In genomic region chr14:47083311-47083710, GRCm38 (mm10) we compare ENCODE assay signal across 21 mouse cellular contexts.
DNase-seq lines count a peak whose midpoint lies in the region; ATAC-seq and TF ChIP-seq lines count a peak whose summit lies in the region.
"Had no signal": no experiment of that assay in that cellular context is flagged by ENCODE, and none has a peak within 500 bp of the region (broad histone marks: within the 10 kb centered on the region; RNA-seq: fewer than 3 reads in every experiment).

No protein-coding gene starts in this region.

- DNase-seq in forebrain, embryonic 14.5 days (ENCODE audit: low spot score): peak; percentile 58
- DNase-seq in heart, postnatal 36 days: no peak
- no peak for DNase-seq in hindbrain, embryonic 11.5 days (ENCODE audit: low spot score)
- DNase-seq in brain, embryonic 14.5 days (ENCODE audit: low read depth): peak; percentile 59
- no peak for DNase-seq in adrenal gland, adult 2 months
- DNase-seq: adrenal gland, postnatal 25 days; cerebellum, adult 9-10 months; kidney, adult 9 months; kidney, postnatal 25 days; lung, postnatal 4 days; retina, postnatal 1 day had no signal

- no peak overlapping the region for H3K9ac ChIP-seq in forebrain, embryonic 14.5 days (ENCODE audit: low read length)
- no peak overlapping the region for H3K9ac ChIP-seq in forebrain, embryonic 12.5 days
- peak overlapping the region; percentile 64 for H3K9ac ChIP-seq in heart, embryonic 13.5 days
- H3K9ac ChIP-seq in hindbrain, embryonic 15.5 days: no peak overlapping the region
- no peak overlapping the region for H3K9ac ChIP-seq in hindbrain, embryonic 11.5 days (ENCODE audit: low read depth, low read length)
- H3K9ac ChIP-seq: embryonic facial prominence, embryonic 12.5 days; intestine, embryonic 15.5 days; liver, embryonic 14.5 days; lung, embryonic 15.5 days had no signal

- H3K4me2 ChIP-seq in forebrain, embryonic 14.5 days (ENCODE audit: low read length): no peak overlapping the region
- no peak overlapping the region for H3K4me2 ChIP-seq in forebrain, embryonic 12.5 days
- peak overlapping the region; percentile 50 for H3K4me2 ChIP-seq in heart, embryonic 13.5 days
- 0 out of 2 replicates have a peak overlapping the region, but pooled peaks have one; percentile 15 for H3K4me2 ChIP-seq in hindbrain, embryonic 15.5 days
- no peak overlapping the region for H3K4me2 ChIP-seq in hindbrain, embryonic 11.5 days (replicated peaks; ENCODE audit: low read depth, low read length)
- H3K4me2 ChIP-seq: embryonic facial prominence, embryonic 12.5 days; intestine, embryonic 15.5 days; lung, embryonic 15.5 days had no signal

- H3K9me3 ChIP-seq in forebrain, embryonic 14.5 days (replicated peaks; ENCODE audit: control insufficient read depth, low read length): no peaks in the 10 kb centered on the region
- no peaks in the 10 kb centered on the region for H3K9me3 ChIP-seq in forebrain, embryonic 12.5 days
- no peaks in the 10 kb centered on the region for H3K9me3 ChIP-seq in heart, embryonic 13.5 days
- H3K9me3 ChIP-seq in hindbrain, embryonic 15.5 days: no peaks in the 10 kb centered on the region
- H3K9me3 ChIP-seq in hindbrain, embryonic 11.5 days (ENCODE audit: control insufficient read depth, low read length): no peaks in the 10 kb centered on the region
- H3K9me3 ChIP-seq: embryonic facial prominence, embryonic 12.5 days; G1E; intestine, embryonic 15.5 days; lung, embryonic 15.5 days had no signal

- H3K27ac ChIP-seq in forebrain, embryonic 14.5 days (ENCODE audit: low read depth, low read length): no peak overlapping the region
- no peak overlapping the region for H3K27ac ChIP-seq in forebrain, embryonic 12.5 days
- H3K27ac ChIP-seq in heart, embryonic 13.5 days (replicated peaks): peak overlapping the region; percentile 94
- peak overlapping the region; percentile 16 for H3K27ac ChIP-seq in hindbrain, embryonic 15.5 days (replicated peaks)
- no peak overlapping the region for H3K27ac ChIP-seq in hindbrain, embryonic 11.5 days (ENCODE audit: low read depth, low read length)
- H3K27ac ChIP-seq: embryonic facial prominence, embryonic 12.5 days; intestine, embryonic 15.5 days; liver, embryonic 14.5 days; lung, embryonic 15.5 days had no signal

- TF ChIP-seq CTCF in brain, embryonic 14.5 days (IDR thresholded peaks at IDR 0.05; ENCODE audit: borderline replicate concordance, extremely low read depth, insufficient read depth, insufficient read length): no peak

- no peak for TF ChIP-seq POLR2A in brain, embryonic 14.5 days (IDR thresholded peaks at IDR 0.05; ENCODE audit: borderline replicate concordance, extremely low read depth, insufficient read depth, insufficient read length, poor library complexity, severe bottlenecking)

- WGBS in forebrain, embryonic 14.5 days: 69% methylated on average over 9 of the region's 9 CpGs
- WGBS in forebrain, embryonic 12.5 days: 67% methylated on average over 9 of the region's 9 CpGs
- WGBS in heart, embryonic 13.5 days: 45% methylated on average over 9 of the region's 9 CpGs
- 46% methylated on average over 9 of the region's 9 CpGs for WGBS in hindbrain, embryonic 15.5 days
- WGBS in hindbrain, embryonic 11.5 days: 73% methylated on average over 9 of the region's 9 CpGs

- intact Hi-C loops in heart, postnatal 36 days (cut with DNase I): no loop called here

- H3K27me3 ChIP-seq in forebrain, embryonic 14.5 days (replicated peaks; ENCODE audit: control insufficient read depth, insufficient read depth, low read length): no peaks in the 10 kb centered on the region
- no peaks in the 10 kb centered on the region for H3K27me3 ChIP-seq in forebrain, embryonic 12.5 days
- no peaks in the 10 kb centered on the region for H3K27me3 ChIP-seq in heart, embryonic 13.5 days (replicated peaks)
- H3K27me3 ChIP-seq in hindbrain, embryonic 15.5 days: no peaks in the 10 kb centered on the region
- H3K27me3 ChIP-seq in hindbrain, embryonic 11.5 days (ENCODE audit: control insufficient read depth, insufficient read depth, low read length): no peaks in the 10 kb centered on the region
- H3K27me3 ChIP-seq: embryonic facial prominence, embryonic 12.5 days; intestine, embryonic 15.5 days; lung, embryonic 15.5 days had no signal

- H3K4me3 ChIP-seq in forebrain, embryonic 14.5 days (ENCODE audit: low read depth, low read length): no peak overlapping the region
- H3K4me3 ChIP-seq in forebrain, embryonic 12.5 days (replicated peaks): no peak overlapping the region
- H3K4me3 ChIP-seq in heart, embryonic 13.5 days: no peak overlapping the region
- H3K4me3 ChIP-seq in hindbrain, embryonic 15.5 days: no peak overlapping the region
- no peak overlapping the region for H3K4me3 ChIP-seq in hindbrain, embryonic 11.5 days (ENCODE audit: low read depth, low read length)
- H3K4me3 ChIP-seq: embryonic facial prominence, embryonic 12.5 days; erythroblast, embryonic 14.5 days; intestine, embryonic 15.5 days; lung, embryonic 15.5 days had no signal

- no peaks in the 10 kb centered on the region for H3K36me3 ChIP-seq in forebrain, embryonic 14.5 days (ENCODE audit: control insufficient read depth, insufficient read depth, low read length)
- H3K36me3 ChIP-seq in forebrain, embryonic 12.5 days (replicated peaks): no peaks in the 10 kb centered on the region
- peaks cover 50% of the 10 kb centered on the region for H3K36me3 ChIP-seq in heart, embryonic 13.5 days
- H3K36me3 ChIP-seq in hindbrain, embryonic 15.5 days: no peaks in the 10 kb centered on the region
- no peaks in the 10 kb centered on the region for H3K36me3 ChIP-seq in hindbrain, embryonic 11.5 days (ENCODE audit: control insufficient read depth, insufficient read depth, low read length)
- H3K36me3 ChIP-seq: G1E; intestine, embryonic 15.5 days; lung, embryonic 15.5 days had no signal

- peaks cover 8% of the 10 kb centered on the region; the same call in 1 of the 2 replicates for H3K4me1 ChIP-seq in forebrain, embryonic 14.5 days (ENCODE audit: control insufficient read depth, insufficient read depth, low read length)
- H3K4me1 ChIP-seq in forebrain, embryonic 12.5 days: peaks cover 8% of the 10 kb centered on the region
- peaks cover 66% of the 10 kb centered on the region for H3K4me1 ChIP-seq in heart, embryonic 13.5 days
- peaks cover 22% of the 10 kb centered on the region for H3K4me1 ChIP-seq in hindbrain, embryonic 15.5 days (replicated peaks)
- H3K4me1 ChIP-seq in hindbrain, embryonic 11.5 days (replicated peaks; ENCODE audit: control insufficient read depth, insufficient read depth, low read length): no peaks in the 10 kb centered on the region

- ATAC-seq in forebrain, embryonic 14.5 days: no peak
- ATAC-seq in forebrain, embryonic 12.5 days (ENCODE audit: low FRiP score): no peak
- ATAC-seq in heart, embryonic 13.5 days (ENCODE audit: extremely low read depth, insufficient number of reproducible peaks, low FRiP score, low TSS enrichment): no peak
- ATAC-seq in hindbrain, embryonic 15.5 days (ENCODE audit: low FRiP score, low read depth): 0 out of 2 replicates have a peak, but pooled peaks have one; percentile 2
- no peak for ATAC-seq in hindbrain, embryonic 11.5 days (ENCODE audit: low FRiP score)
- ATAC-seq: forebrain, embryonic 16.5 days; intestine, embryonic 15.5 days had no signal

Comparison
In these comparisons a context has a peak if more than half of its experiments do, and no peak if none do; other contexts are left out.
1. H3K27ac ChIP-seq: peak in heart, embryonic 13.5 days (single experiment) and hindbrain, embryonic 15.5 days (single experiment); none in forebrain, embryonic 14.5 days (single experiment), forebrain, embryonic 12.5 days (single experiment) and hindbrain, embryonic 11.5 days (single experiment).
2. H3K4me2 ChIP-seq: peak in heart, embryonic 13.5 days (single experiment) and hindbrain, embryonic 15.5 days (single experiment); none in forebrain, embryonic 14.5 days (single experiment), forebrain, embryonic 12.5 days (single experiment) and hindbrain, embryonic 11.5 days (single experiment).
3. DNase-seq: peak in forebrain, embryonic 14.5 days (single experiment) and brain, embryonic 14.5 days (single experiment); none in heart, postnatal 36 days (0 of 2), hindbrain, embryonic 11.5 days (single experiment) and adrenal gland, adult 2 months (single experiment).